Mouse (Mus musculus) ES-E14 (cell line): Measurements from ENCODE around the gene Neu2.

Experiments
- CHD2 ChIP-seq: IDR thresholded peaks from 2 replicates; pipeline ENCODE4 v1.6.1; 2014; ENCODE audit warnings: mild to moderate bottlenecking, low read depth, low read length, inconsistent platforms
- HCFC1 ChIP-seq: IDR thresholded peaks from 2 replicates; pipeline ENCODE4 v1.6.1; 2012; ENCODE audit warnings: low read length, inconsistent platforms, borderline replicate concordance; ENCODE audit not compliant: insufficient read depth
- MAFK ChIP-seq: IDR thresholded peaks from 2 replicates; pipeline ENCODE4 v1.6.1; 2014; ENCODE audit warnings: mild to moderate bottlenecking, low read depth, low read length, inconsistent platforms; ENCODE audit not compliant: insufficient read depth
- ZNF384 ChIP-seq: IDR thresholded peaks from 2 replicates; pipeline ENCODE4 v1.6.1; 2012; ENCODE audit warnings: low read depth, low read length, inconsistent platforms

DNA sequence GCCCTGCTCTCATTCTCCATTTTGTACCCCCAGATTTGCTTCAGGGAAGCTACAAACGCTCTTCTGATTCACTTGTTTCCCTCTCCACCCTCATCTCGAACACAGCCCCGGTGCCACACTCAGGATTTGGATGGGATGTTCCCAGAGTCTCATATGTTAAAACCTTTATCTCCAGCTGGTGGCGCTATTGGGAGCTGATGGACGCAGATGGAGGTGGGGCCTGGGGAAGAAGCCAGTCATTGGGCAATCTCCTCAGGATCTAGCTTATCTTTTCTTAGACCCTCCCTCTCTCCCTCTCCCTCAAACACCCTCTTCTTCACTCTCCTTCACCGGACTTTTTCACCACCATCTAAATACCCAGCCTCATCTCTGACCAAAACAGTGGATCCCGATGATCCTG, 31.9 kb downstream of the Neu2 start:
- no peak for TF ChIP-seq ZNF384
- no peak for TF ChIP-seq MAFK
- no peak for TF ChIP-seq HCFC1
- no peak for TF ChIP-seq CHD2
